Mouse (Mus musculus) thymus, adult 2 months (tissue): ENCODE results near the gene Slc35b1. TPM values are rescaled to one million over a fixed set of nuclear protein-coding genes. Genes with fewer than 3 reads are reported as not detected.
A peak's percentile ranks its signal among the peaks of the same experiment; 100 is the strongest.

Experiments used
- DNase-seq: peaks from one replicate; pipeline ENCODE4 v3.0.0; 2021
- H3K27ac ChIP-seq: fragments of 200-500 bp; 2 replicates; pipeline ENCODE4 v1.5.1; 2012; ENCODE audit warnings: low read length, control low read depth; ENCODE audit not compliant: control insufficient read depth, insufficient read depth
- H3K27me3 ChIP-seq: fragments of 200-500 bp; 2 replicates; pipeline ENCODE4 v1.6.1; 2012; ENCODE audit warnings: mild to moderate bottlenecking, low read length, moderate library complexity, mixed read lengths; ENCODE audit not compliant: control insufficient read depth, insufficient read depth
- H3K36me3 ChIP-seq: fragments of 200-500 bp; 2 replicates; pipeline ENCODE4 v1.6.1; 2012; ENCODE audit warnings: mild to moderate bottlenecking, low read length, moderate library complexity; ENCODE audit not compliant: control insufficient read depth, insufficient read depth
- H3K4me1 ChIP-seq: fragments of 200-500 bp; replicated peaks from 2 replicates; pipeline ENCODE4 v1.6.1; 2012; ENCODE audit warnings: low read length; ENCODE audit not compliant: control insufficient read depth, insufficient read depth
- H3K4me3 ChIP-seq: fragments of 200-500 bp; 2 replicates; pipeline ENCODE4 v1.5.1; 2012; ENCODE audit warnings: mild to moderate bottlenecking, low read length, control low read depth, moderate library complexity; ENCODE audit not compliant: control insufficient read depth, insufficient read depth
- CTCF ChIP-seq: fragments of 200-500 bp; IDR thresholded peaks from 2 replicates; pipeline ENCODE4 v1.5.1; 2012; ENCODE audit warnings: mild to moderate bottlenecking, control low read depth, low read length, moderate library complexity, borderline replicate concordance; ENCODE audit not compliant: control insufficient read depth, poor library complexity, insufficient read depth; ENCODE audit errors: extremely low read depth
- POLR2A ChIP-seq: fragments of 200-500 bp; IDR thresholded peaks from 2 replicates; pipeline ENCODE4 v1.6.1; 2012; ENCODE audit warnings: mild to moderate bottlenecking, low read length, control low read depth, moderate library complexity; ENCODE audit not compliant: control insufficient read depth, poor library complexity, insufficient read depth; ENCODE audit errors: extremely low read depth
- WGBS: fragments of 180-500 bp; shearing (Covaris S2); methylation state at CpG from one replicate; pipeline ENCODE4 v1.1.7; 2018; 5-methylcytosine and 5-hydroxymethylcytosine counted together
- polyA plus RNA-seq: library from polyadenylated mRNA; depleted of rRNA; stranded (reverse); fragments of >200 nt; gene quantifications from 2 replicates; pipeline ENCODE4 v1.2.3, GENCODE M21; 2012; rRNA removed

Slc35b1 gene
- polyA plus RNA-seq, 1 experiment: 107 TPM

DNA sequence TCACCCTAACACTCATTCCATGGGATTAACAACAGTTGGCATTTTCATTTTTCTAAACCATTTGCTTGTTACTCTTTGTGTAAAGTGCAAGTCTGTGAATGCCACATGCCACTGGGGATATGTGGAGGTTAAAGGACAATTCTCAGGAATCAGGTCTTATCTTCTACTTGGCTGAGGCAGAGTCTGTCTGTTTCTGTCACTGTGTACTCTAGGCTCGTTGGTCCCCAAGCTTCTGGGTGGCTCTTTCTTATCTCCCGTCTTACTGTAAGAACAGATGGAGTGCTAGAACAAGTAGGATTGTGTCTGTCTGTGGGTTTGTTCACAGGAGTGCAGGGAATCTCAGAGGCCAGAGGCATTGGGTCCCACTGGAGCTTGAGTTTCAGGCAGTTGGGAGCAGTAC, 46.9 kb downstream of the Slc35b1 start:
- no peak for DNase-seq
- whole genome bisulfite sequencing: 93% methylated on average over 2 of the region's 2 CpGs
- TF ChIP-seq CTCF (no peak), POLR2A (no peak)
- Histone ChIP-seq H3K4me1 (no peaks in the 10 kb centered on the region), H3K27me3 (no peaks in the 10 kb centered on the region), H3K27ac (no peak overlapping the region), H3K4me3 (no peak overlapping the region), H3K36me3 (no peaks in the 10 kb centered on the region)

GRCm38 (mm10) chr11:95432194-95432593, 47.7 kb downstream of the Slc35b1 start:
- Histone ChIP-seq H3K27me3 (no peaks in the 10 kb centered on the region), H3K4me3 (no peak overlapping the region), H3K4me1 (no peaks in the 10 kb centered on the region), H3K27ac (no peak overlapping the region), H3K36me3 (no peaks in the 10 kb centered on the region)
- TF ChIP-seq CTCF: no peak
- no peak for TF ChIP-seq POLR2A
- peak; percentile 47 for DNase-seq
- 98% methylated on average over 2 of the region's 2 CpGs for WGBS

Other genes with a start within 250 kb of the Slc35b1 start
- 0.23 and 0.34 TPM in 2 replicates for gene Dlx4, start 238.4 kb upstream of the Slc35b1 start, polyA plus RNA-seq
- 0.40 and 0.50 TPM in 2 replicates for gene Tac4, start 123.2 kb upstream of the Slc35b1 start, polyA plus RNA-seq
- gene Kat7, start 74.4 kb upstream of the Slc35b1 start, polyA plus RNA-seq: 55.5 and 64.8 TPM in 2 replicates
- 204 and 224 TPM in 2 replicates for gene Fam117a, start 47.7 kb upstream of the Slc35b1 start, polyA plus RNA-seq
- 47.9 and 52.0 TPM in 2 replicates for gene Spop, start 29.4 kb downstream of the Slc35b1 start, polyA plus RNA-seq
- gene Nxph3, start 129.9 kb downstream of the Slc35b1 start, polyA plus RNA-seq: 0.22 and 0.34 TPM in 2 replicates
- gene Ngfr, start 203.0 kb downstream of the Slc35b1 start, polyA plus RNA-seq: 6.4 and 7.0 TPM in 2 replicates